Mouse (Mus musculus): ENCODE results near the gene Calml4.

DNA sequence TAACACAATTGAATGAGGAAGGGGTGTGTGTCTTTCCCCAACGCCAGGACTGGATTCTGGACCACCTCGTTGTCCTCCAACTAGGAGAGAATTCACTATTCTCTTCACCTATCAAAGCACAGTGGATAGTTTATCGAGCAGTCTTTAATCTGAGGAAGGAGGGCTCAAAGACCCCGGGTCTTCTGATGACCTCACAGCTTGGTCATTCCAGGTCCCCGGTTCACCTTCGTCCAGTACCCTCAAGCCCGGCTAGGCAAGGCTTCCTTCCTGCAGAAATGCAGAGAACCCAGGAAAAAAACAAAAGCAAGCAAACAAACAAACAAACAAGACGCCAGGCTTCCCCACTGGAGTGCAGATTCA, 19.8 kb upstream of the Calml4 start:
- TF ChIP-seq CTCF (IDR thresholded peaks at IDR 0.05; ENCODE audit: low read depth, low read length) (no peak), POLR2A (IDR thresholded peaks at IDR 0.05; ENCODE audit: extremely low read depth, insufficient read depth, low read length) (no peak)

Data from liver, adult 2 months (tissue).